ENCODE assay signal across 16 mouse cellular contexts in the genomic region with DNA sequence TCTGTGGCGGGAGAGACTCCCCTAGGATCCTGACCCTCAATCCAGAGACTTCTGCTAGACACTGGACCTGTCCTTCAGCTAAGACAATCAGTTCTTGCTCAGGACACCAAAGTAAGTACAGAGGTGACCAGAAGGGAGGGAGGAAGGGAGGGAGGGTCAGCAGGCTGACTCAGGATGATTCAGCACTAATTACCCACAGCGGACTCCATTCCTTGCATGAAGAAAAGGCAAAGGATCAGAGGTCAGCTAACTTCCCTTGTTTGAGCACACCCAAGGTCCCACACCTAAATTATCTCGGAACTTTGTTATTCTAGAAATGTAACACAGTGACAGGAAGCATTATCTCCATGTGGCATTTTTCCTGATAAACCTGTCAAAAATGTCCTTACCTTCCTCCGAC. TPM values are rescaled to one million over a fixed set of nuclear protein-coding genes. Genes with fewer than 3 reads are reported as not detected.
DNase-seq lines count a peak whose midpoint lies in the region; ATAC-seq and TF ChIP-seq lines count a peak whose summit lies in the region.
"Had no signal": no experiment of that assay in that cellular context is flagged by ENCODE, and none has a peak within 500 bp of the region (broad histone marks: within the 10 kb centered on the region; RNA-seq: fewer than 3 reads in every experiment).

No protein-coding gene starts in this region.

- no peak for DNase-seq in limb, embryonic 10.5 days (ENCODE audit: low spot score)
- DNase-seq in Patski (ENCODE audit: low read depth, low spot score): no peak
- no peak for DNase-seq in ovary, postnatal 10 days (ENCODE audit: low spot score)
- no peak for DNase-seq in right cerebral cortex, postnatal 36 days (ENCODE audit: low spot score in 2 of 2)
- DNase-seq: cerebellum, adult 9-10 months; spleen, adult 18-20 months; thymus, postnatal 14 days had no signal

- in situ Hi-C loops in Patski (cut with MboI; ENCODE audit: low pct_unique_long_range_greater_than_20kb): no loop called here

- no peak for ATAC-seq in limb, embryonic 12.5 days (ENCODE audit: insufficient number of reproducible peaks, insufficient read depth, low FRiP score, low TSS enrichment, low read depth)
- peak; percentile 54 for ATAC-seq in Patski
- peak; percentile 58 for ATAC-seq in intestine, embryonic 15.5 days
- ATAC-seq in neutrophil, adult 5-6 weeks (ENCODE audit: extremely low read depth, insufficient number of reproducible peaks, low FRiP score, poor library complexity, severe bottlenecking): 0 out of 2 replicates have a peak, but pooled peaks have one; percentile 6
- no peak for ATAC-seq in CD4-positive, CD25-positive, alpha-beta regulatory T cell, adult 4 months
- ATAC-seq: forebrain, embryonic 13.5 days had no signal

- POLR2A ChIA-PET in Patski (lab: Charles Lee): no interaction called here

- 0 out of 2 replicates have a peak overlapping the region, but pooled peaks have one; percentile 7 for H3K27ac ChIP-seq in limb, embryonic 12.5 days
- H3K27ac ChIP-seq in limb, embryonic 10.5 days: no peak overlapping the region
- no peak overlapping the region for H3K27ac ChIP-seq in intestine, embryonic 15.5 days
- H3K27ac ChIP-seq: forebrain, embryonic 13.5 days; hindbrain, embryonic 15.5 days; layer of hippocampus, adult 2 months; limb, embryonic 13.5 days; midbrain, embryonic 12.5 days had no signal

- no peak for TF ChIP-seq CTCF in Patski (IDR thresholded peaks at IDR 0.05)

- no peaks in the 10 kb centered on the region for H3K4me1 ChIP-seq in limb, embryonic 12.5 days (replicated peaks)
- no peaks in the 10 kb centered on the region for H3K4me1 ChIP-seq in limb, embryonic 10.5 days
- no peaks in the 10 kb centered on the region for H3K4me1 ChIP-seq in intestine, embryonic 15.5 days (replicated peaks)
- H3K4me1 ChIP-seq: forebrain, embryonic 13.5 days; hindbrain, embryonic 15.5 days; limb, embryonic 13.5 days; midbrain, embryonic 12.5 days had no signal

- H3K9me3 ChIP-seq in limb, embryonic 12.5 days: no peaks in the 10 kb centered on the region
- H3K9me3 ChIP-seq in limb, embryonic 10.5 days (replicated peaks): no peaks in the 10 kb centered on the region
- no peaks in the 10 kb centered on the region for H3K9me3 ChIP-seq in intestine, embryonic 15.5 days
- H3K9me3 ChIP-seq: forebrain, embryonic 13.5 days; hindbrain, embryonic 15.5 days; limb, embryonic 13.5 days; midbrain, embryonic 12.5 days had no signal

- H3K4me3 ChIP-seq in limb, embryonic 12.5 days (replicated peaks): no peak overlapping the region
- no peak overlapping the region for H3K4me3 ChIP-seq in limb, embryonic 10.5 days
- H3K4me3 ChIP-seq in intestine, embryonic 15.5 days (replicated peaks): no peak overlapping the region
- H3K4me3 ChIP-seq: forebrain, embryonic 13.5 days; hindbrain, embryonic 15.5 days; layer of hippocampus, adult 2 months; limb, embryonic 13.5 days; midbrain, embryonic 12.5 days had no signal

- H3K4me2 ChIP-seq in limb, embryonic 12.5 days: no peak overlapping the region
- no peak overlapping the region for H3K4me2 ChIP-seq in intestine, embryonic 15.5 days (replicated peaks)
- H3K4me2 ChIP-seq: forebrain, embryonic 13.5 days; hindbrain, embryonic 15.5 days; limb, embryonic 13.5 days; midbrain, embryonic 12.5 days had no signal

- H3K9ac ChIP-seq in limb, embryonic 12.5 days (replicated peaks): no peak overlapping the region
- no peak overlapping the region for H3K9ac ChIP-seq in intestine, embryonic 15.5 days
- H3K9ac ChIP-seq: forebrain, embryonic 13.5 days; hindbrain, embryonic 15.5 days; limb, embryonic 13.5 days; midbrain, embryonic 12.5 days had no signal

- peaks cover 83% of the 10 kb centered on the region for H3K36me3 ChIP-seq in limb, embryonic 12.5 days
- peaks cover 71% of the 10 kb centered on the region for H3K36me3 ChIP-seq in limb, embryonic 10.5 days
- H3K36me3 ChIP-seq in intestine, embryonic 15.5 days: peaks cover 13% of the 10 kb centered on the region

- CTCF ChIA-PET in Patski (lab: Charles Lee): interaction anchor here (0.6 kb wide), 1 partner anchor 208 kb away, joined by 3 read pairs; no protein-coding TSS in a partner anchor

- WGBS in limb, embryonic 12.5 days: 85% methylated on average over 4 of the region's 4 CpGs
- WGBS in limb, embryonic 10.5 days: 86% methylated on average over 4 of the region's 4 CpGs
- WGBS in intestine, embryonic 15.5 days: 61% methylated on average over 4 of the region's 4 CpGs

- H3K27me3 ChIP-seq in limb, embryonic 12.5 days: no peaks in the 10 kb centered on the region
- H3K27me3 ChIP-seq in limb, embryonic 10.5 days (ENCODE audit: low read depth, poor library complexity, severe bottlenecking): no peaks in the 10 kb centered on the region
- H3K27me3 ChIP-seq in Patski: no peaks in the 10 kb centered on the region
- no peaks in the 10 kb centered on the region for H3K27me3 ChIP-seq in intestine, embryonic 15.5 days (replicated peaks)
- H3K27me3 ChIP-seq: forebrain, embryonic 13.5 days; hindbrain, embryonic 15.5 days; limb, embryonic 13.5 days; midbrain, embryonic 12.5 days had no signal

RNA-seq across cellular contexts. Expression of a gene that starts 46.5 kb away (rescaled TPM):
- polyA plus RNA-seq in limb, embryonic 12.5 days (2016; fragmentation: Nextera tagmentation; extraction: Ambion mirVana): not detected in 2 replicates
- polyA plus RNA-seq in limb, embryonic 10.5 days (2016; fragmentation: Nextera tagmentation; extraction: Ambion mirVana): not detected in 2 replicates
- 0.09 TPM for polyA plus RNA-seq in Patski (2021)
- not detected in 2 replicates for polyA plus RNA-seq in intestine, embryonic 15.5 days (2015; fragmentation: Nextera tagmentation; extraction: Ambion mirVana)
- 2.1 and 2.5 TPM in 2 replicates for total RNA-seq in neutrophil, adult 5-6 weeks (2017)
- not detected for polyA plus RNA-seq in CD4-positive, CD25-positive, alpha-beta regulatory T cell, adult 4 months (2017; shearing (Covaris generic))
- total RNA-seq: layer of hippocampus, adult 2 months had no signal
- polyA plus RNA-seq: forebrain, embryonic 13.5 days; hindbrain, embryonic 15.5 days; limb, embryonic 13.5 days; midbrain, embryonic 12.5 days had no signal

RNA-seq across cellular contexts. Expression of a gene that starts 54.5 kb away (rescaled TPM):
- polyA plus RNA-seq in limb, embryonic 12.5 days (2016; fragmentation: Nextera tagmentation; extraction: Ambion mirVana): 85.1 and 92.7 TPM in 2 replicates
- 47.9 and 62.0 TPM in 2 replicates for polyA plus RNA-seq in limb, embryonic 10.5 days (2016; fragmentation: Nextera tagmentation; extraction: Ambion mirVana)
- 60.2 TPM for polyA plus RNA-seq in Patski (2021)
- 39.4 and 40.0 TPM in 2 replicates for polyA plus RNA-seq in intestine, embryonic 15.5 days (2015; fragmentation: Nextera tagmentation; extraction: Ambion mirVana)
- 23.8 and 24.0 TPM in 2 replicates for total RNA-seq in neutrophil, adult 5-6 weeks (2017)
- 10 to 100 TPM; 36.6 to 41.9 TPM for polyA plus RNA-seq in CD4-positive, CD25-positive, alpha-beta regulatory T cell, adult 4 months (2017; shearing (Covaris generic))

Comparison
In these comparisons a context has a peak if more than half of its experiments do, and no peak if none do; other contexts are left out.
1. ATAC-seq: peak in Patski (single experiment), intestine, embryonic 15.5 days (single experiment) and neutrophil, adult 5-6 weeks (single experiment); none in limb, embryonic 12.5 days (single experiment) and CD4-positive, CD25-positive, alpha-beta regulatory T cell, adult 4 months (single experiment).